Mouse (Mus musculus): ENCODE measurements around the gene Rack1.
"Not testable (repeated sequence)": the region's sequence is repeated elsewhere in the genome, so short reads cannot be mapped to it uniquely, and the experiment has no call there.

The Rack1 gene

DNA sequence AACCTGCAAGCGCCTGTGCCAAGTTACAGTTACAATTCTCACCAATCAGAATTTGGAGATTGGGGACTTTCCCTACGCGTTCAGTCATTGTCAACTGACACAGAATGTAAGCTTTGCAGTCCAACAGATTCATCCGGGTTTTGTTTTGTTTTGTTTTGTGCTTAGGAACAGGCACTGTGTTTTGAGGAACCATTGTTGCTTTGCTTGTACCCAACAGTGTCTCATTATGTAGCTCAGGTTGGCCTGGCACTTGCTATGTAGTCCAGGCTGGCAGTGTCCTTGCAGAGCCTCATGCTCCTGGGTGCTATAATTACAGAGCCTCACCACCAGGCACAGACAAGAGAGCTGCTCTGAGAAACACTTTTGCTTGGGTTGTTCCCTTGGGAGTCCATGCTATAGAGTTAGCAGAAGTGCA, 42.3 kb downstream of the Rack1 start:
- no peak for DNase-seq

DNA sequence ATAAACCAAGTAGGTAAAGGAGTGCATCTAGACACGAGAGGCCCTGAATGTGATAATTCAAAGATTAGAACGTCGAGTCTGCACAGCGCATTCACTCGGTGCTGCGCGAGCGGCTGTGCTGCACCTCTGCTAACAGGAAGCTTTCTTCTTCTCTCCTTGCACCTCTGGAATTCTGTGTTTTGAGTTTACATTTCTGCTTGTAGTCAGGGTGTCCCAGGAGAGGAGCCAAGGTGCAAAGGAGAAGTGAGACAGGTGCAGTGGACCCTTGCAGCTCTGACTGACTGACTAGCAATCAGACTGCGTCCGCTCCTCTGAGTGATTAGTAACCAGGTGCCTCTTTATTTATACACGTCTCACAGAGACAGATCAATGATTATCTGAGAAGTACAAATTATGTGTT, 43.1 kb downstream of the Rack1 start:
- DNase-seq: no peak

DNA sequence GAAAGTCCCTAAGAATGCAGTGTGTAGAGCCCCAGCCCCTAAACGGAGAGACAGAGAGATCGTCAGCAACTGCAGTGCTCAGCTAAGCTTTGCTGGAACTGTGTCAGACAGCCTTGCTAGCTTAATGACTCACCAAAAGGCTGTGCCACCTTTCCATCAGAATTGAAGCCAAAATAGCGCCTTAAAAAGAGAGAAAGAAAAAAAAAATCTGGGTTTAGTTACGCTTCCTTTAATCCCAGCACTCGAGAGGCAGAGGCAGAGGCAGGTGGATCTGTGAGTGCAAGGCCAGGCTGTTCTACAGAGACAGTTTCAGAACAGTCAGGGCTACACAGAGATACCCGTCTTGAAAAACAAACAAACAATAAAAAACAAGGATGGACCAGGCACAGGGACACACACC, 44.2 kb downstream of the Rack1 start:
- DNase-seq: peak in 1 of 2 experiments; percentile 43

DNA sequence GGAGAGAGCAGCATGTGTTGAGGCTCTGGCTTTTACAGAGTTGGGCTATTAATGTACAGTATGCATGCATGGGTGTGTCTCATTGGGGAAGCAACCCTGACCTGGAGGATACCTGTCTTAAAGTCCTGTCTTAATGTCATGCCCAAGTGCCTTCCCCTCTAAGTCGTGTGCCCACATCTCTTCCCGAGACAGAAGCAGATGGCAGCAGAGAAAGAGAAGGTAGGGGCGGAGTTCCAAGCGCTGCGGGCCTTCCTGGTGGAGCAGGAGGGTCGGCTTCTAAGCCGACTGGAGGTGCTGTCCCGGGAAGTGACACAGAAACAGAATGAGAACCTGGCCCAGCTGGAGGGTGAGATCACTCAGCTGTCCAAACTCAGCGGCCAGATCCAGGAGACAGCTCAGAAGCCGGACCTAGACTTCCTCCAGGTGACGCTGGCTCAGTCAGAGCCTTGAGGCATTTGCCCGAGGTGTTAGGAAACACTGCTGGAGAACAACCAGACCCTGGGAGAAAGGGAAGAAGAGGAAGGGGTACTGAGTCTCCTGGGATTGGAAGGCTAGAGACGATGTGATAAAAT, 45.2 kb downstream of the Rack1 start:
- no peak for DNase-seq

DNA sequence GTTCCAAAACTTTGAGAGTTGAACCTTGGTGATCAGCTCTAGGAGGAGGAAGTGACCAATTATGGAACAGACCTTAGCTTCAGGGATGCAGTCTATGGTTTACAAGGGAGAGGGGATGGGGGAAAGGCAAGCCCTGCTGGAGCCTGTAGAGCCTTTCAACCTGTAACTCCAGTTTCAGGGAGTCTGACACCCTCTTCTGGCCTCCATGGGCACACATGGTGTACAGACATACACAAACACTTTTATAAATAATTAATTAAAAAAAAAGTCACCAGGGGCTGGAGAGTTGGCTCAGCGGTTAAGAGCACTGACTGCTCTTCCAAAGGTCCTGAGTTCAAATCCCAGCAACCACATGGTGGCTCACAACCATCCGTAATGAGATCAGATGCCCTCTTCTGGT, 46.2 kb downstream of the Rack1 start:
- DNase-seq: not testable (repeated sequence)

DNA sequence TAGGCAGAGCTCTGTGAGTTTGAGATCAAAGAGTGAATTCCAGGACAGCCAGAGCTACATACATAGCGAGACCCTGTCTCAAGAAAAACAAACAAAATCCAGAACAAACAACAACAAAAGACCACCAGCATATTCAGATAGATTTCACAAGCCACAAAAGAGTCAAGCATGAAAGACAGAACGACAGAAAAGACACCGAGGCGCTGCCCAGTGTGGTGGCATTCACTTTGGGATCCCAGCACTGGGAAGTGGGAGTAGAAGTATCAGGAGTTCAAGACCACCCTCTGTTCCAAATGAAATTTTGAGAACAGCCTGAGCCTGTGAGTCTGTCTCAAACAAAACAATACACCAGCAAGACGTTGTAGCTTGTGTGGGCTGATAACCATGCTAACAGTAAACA, 46.7 kb downstream of the Rack1 start:
- no peak for DNase-seq

DNA sequence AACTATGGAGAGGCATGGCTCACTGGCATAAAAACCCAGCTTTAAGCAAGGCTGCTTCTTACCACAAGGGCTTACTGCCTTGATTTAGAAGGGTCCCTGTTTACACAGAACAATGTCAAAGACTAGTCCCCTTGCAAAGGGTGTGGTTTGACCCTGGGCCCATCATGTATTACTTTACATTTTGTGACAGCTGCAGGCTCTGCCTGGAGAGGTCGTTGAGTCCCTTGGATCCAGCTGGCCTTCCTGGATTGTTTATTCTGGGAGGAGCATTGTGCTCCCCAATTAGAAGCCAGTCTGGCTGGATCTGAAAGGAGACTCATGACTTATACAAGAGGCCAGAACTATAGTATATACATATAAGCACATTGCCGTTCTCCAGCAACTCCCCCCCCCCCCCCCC, 50.1 kb downstream of the Rack1 start:
- DNase-seq: no peak

DNA sequence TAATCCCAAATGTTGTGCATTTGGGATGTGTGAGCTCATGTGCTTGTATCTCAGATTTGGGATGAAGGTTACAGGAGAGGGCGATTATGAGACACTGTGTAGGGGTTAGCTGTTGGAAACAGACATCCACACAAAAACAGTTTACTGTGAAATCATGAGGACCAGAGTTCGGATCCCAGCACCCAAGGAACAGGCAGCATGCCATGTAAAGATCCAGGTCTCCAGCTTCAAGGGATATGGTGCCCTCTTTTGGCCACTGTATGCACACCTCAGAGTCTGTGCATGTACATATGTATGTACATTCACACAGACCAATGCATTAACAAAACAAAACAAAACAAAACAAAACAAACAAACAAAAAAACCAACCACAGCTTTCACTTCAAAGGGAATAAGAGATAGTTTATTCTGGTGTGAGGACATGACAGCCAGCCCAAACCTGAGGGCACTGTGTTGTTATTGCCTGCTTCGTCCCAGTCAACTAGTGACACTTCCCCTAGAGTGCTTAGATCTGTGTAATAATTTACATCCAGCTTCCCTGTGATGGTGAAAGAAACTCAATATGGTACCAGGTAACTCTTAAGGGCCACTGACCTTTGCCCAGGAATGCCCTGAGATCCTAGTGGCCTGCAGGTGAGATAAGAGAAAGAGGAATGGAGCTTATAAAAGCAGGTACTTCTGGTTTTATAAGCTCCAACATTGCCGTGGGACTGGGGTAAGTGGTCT, 51.3 kb downstream of the Rack1 start:
- DNase-seq: no peak

- DNase-seq: no peak
These were observed 52.1 kb downstream of the Rack1 start for GRCm38 (mm10) chr11:48852190-48852589.

DNA sequence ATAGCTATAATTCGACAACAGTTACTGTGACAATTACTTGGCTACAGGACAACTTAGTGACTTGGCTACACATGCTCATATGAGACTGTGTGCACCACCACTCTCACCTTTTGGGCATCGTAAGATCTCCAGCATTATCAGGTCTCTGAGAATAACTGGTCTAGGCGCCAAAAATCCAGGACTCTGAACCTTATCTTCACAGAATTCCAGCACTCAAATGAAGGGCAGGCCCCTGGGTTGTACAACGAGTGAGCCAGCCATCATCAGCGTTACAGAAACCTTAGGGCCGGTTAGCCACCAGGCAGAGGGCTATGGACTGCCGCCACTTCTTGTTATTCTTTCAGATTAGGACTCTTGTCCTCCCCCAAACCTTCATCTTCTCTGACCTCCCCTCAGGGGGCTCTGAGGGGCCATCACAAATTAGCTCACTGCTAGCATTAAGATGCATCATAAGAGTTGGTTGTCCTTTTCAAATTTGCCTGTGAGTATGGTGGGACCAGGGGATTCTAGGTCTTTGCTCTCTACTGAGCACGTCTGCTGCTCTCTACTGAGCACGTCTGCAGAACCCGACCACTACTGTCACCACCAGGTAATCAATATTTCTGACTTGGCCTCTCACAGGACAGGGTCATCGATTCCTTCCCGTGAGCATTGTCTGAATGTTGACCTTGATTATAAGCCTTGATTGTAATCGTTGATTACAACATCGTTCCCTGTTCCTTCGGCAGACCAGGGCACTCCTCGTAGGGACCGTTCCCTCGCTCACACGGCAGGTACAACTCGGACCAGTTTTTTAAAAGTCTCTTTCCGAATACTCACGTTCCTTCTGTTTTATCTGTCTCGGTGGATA, 52.7 kb downstream of the Rack1 start:
- peak in 1 of 2 experiments; percentile 45 for DNase-seq

DNA sequence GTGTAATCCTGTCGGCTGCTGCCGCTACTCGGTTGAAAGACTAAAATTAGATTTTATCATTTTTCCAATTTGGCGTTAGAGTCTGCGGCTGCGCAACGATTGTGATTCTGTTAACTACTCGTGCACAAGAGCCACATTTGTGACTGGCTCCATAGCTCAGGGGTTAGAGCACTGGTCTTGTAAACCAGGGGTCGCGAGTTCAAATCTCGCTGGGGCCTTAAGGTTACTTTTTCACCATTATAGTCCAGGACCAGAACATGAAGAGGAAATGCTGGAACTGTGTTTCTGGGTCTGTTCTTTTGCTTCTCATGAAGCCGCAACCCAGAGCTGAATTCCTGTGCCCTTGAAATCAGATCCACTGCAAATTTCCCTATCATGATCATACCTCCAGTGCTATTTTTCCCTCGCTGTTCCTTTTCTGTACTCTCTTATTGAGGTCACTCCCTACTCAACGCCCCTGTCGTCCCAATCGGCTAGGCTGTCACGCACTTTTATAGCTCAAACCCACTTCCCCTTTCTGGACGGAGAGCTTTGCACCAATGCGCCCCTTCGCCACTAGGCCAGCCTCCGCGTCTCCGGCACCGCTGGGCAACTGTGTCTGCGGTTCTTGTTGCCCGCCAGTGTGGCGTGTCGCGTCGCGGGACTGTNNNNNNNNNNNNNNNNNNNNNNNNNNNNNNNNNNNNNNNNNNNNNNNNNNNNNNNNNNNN, 53.5 kb downstream of the Rack1 start:
- DNase-seq: peak; percentile 92 to 95

All from cerebellum, postnatal 25 days (tissue).